Comparison of ENCODE assay signal across 12 mouse cellular contexts in genomic region chr1:75798375-75799099, GRCm38 (mm10).
A peak's percentile ranks its signal among the peaks of the same experiment; 100 is the strongest.
DNase-seq lines count a peak whose midpoint lies in the region; ATAC-seq and TF ChIP-seq lines count a peak whose summit lies in the region.
"Had no signal": no experiment of that assay in that cellular context is flagged by ENCODE, and none has a peak within 500 bp of the region (broad histone marks: within the 10 kb centered on the region; RNA-seq: fewer than 3 reads in every experiment).

No protein-coding gene starts in this region.

- no peaks in the 10 kb centered on the region for H3K27me3 ChIP-seq in forebrain, embryonic 14.5 days (replicated peaks; ENCODE audit: control insufficient read depth, insufficient read depth, low read length)
- no peaks in the 10 kb centered on the region for H3K27me3 ChIP-seq in lung, embryonic 15.5 days
- no peaks in the 10 kb centered on the region for H3K27me3 ChIP-seq in cerebellum, adult 2 months (ENCODE audit: control insufficient read depth, insufficient read depth, low read length)

- ATAC-seq in forebrain, embryonic 14.5 days, result peak; percentile 68
- ATAC-seq in lung, embryonic 15.5 days (ENCODE audit: borderline replicate concordance, extremely low read depth, low FRiP score, low TSS enrichment), result peak; percentile 65; the same call in 1 of the 2 replicates
- no peak for ATAC-seq in megakaryocyte progenitor cell, adult 5-6 weeks (replicated peaks; ENCODE audit: poor library complexity)

- WGBS in forebrain, embryonic 14.5 days, result 39% methylated on average over 6 of the region's 6 CpGs
- 40% methylated on average over 6 of the region's 6 CpGs for WGBS in lung, embryonic 15.5 days
- 40% methylated on average over 6 of the region's 6 CpGs for WGBS in cerebellum, adult 2 months

- TF ChIP-seq CTCF in cerebellum, adult 2 months (IDR thresholded peaks at IDR 0.05; ENCODE audit: borderline replicate concordance, insufficient read depth, low read depth, low read length), result no peak

- no peaks in the 10 kb centered on the region for H3K36me3 ChIP-seq in forebrain, embryonic 14.5 days (ENCODE audit: control insufficient read depth, insufficient read depth, low read length)
- no peaks in the 10 kb centered on the region for H3K36me3 ChIP-seq in lung, embryonic 15.5 days

- no peak overlapping the region for H3K4me2 ChIP-seq in forebrain, embryonic 14.5 days (ENCODE audit: low read length)
- H3K4me2 ChIP-seq in lung, embryonic 15.5 days, result no peak overlapping the region

- no peak for TF ChIP-seq POLR2A in cerebellum, adult 2 months (IDR thresholded peaks at IDR 0.05; ENCODE audit: borderline replicate concordance, insufficient read depth, low read length)

- H3K9me3 ChIP-seq in forebrain, embryonic 14.5 days (replicated peaks; ENCODE audit: control insufficient read depth, low read length), result no peaks in the 10 kb centered on the region
- no peaks in the 10 kb centered on the region for H3K9me3 ChIP-seq in lung, embryonic 15.5 days

- DNase-seq in kidney, postnatal 14 days, result peak; percentile 6
- DNase-seq in kidney, adult 18-20 months, result no peak
- DNase-seq in forebrain, embryonic 14.5 days (ENCODE audit: low spot score), result peak; percentile 58
- peak; percentile 46 to 51 for DNase-seq in heart, adult 9 months (ENCODE audit: low spot score in 2 of 2)
- no peak for DNase-seq in cerebellum, adult 2 months
- no peak for DNase-seq in right cerebral cortex, postnatal 4 days
- DNase-seq: cerebellum, adult 9-10 months; right cerebral cortex, postnatal 14 days; thymus, postnatal 25 days had no signal

- H3K4me1 ChIP-seq in forebrain, embryonic 14.5 days (ENCODE audit: control insufficient read depth, insufficient read depth, low read length), result peaks cover 13% of the 10 kb centered on the region
- H3K4me1 ChIP-seq in lung, embryonic 15.5 days, result peaks cover 10% of the 10 kb centered on the region
- H3K4me1 ChIP-seq in cerebellum, adult 2 months (ENCODE audit: control insufficient read depth, insufficient read depth, low read length), result no peaks in the 10 kb centered on the region

- H3K4me3 ChIP-seq in forebrain, embryonic 14.5 days (ENCODE audit: low read depth, low read length), result no peak overlapping the region
- H3K4me3 ChIP-seq in lung, embryonic 15.5 days, result no peak overlapping the region
- H3K4me3 ChIP-seq in cerebellum, adult 2 months (replicated peaks; ENCODE audit: insufficient read depth, low read depth, low read length), result no peak overlapping the region
- H3K4me3 ChIP-seq: myocyte had no signal

- H3K9ac ChIP-seq in forebrain, embryonic 14.5 days (ENCODE audit: low read length), result no peak overlapping the region
- no peak overlapping the region for H3K9ac ChIP-seq in lung, embryonic 15.5 days

- peak overlapping the region; percentile 40; the same call in 1 of the 2 replicates for H3K27ac ChIP-seq in forebrain, embryonic 14.5 days (ENCODE audit: low read depth, low read length)
- 0 out of 2 replicates have a peak overlapping the region, but pooled peaks have one; percentile 5 for H3K27ac ChIP-seq in lung, embryonic 15.5 days
- H3K27ac ChIP-seq in cerebellum, adult 2 months (ENCODE audit: insufficient read depth, low read length), result no peak overlapping the region

Comparison
In these comparisons a context has a peak if more than half of its experiments do, and no peak if none do; other contexts are left out.
1. DNase-seq: peak in kidney, postnatal 14 days (single experiment), forebrain, embryonic 14.5 days (single experiment) and heart, adult 9 months (2 of 2); none in kidney, adult 18-20 months (single experiment), cerebellum, adult 2 months (0 of 2) and right cerebral cortex, postnatal 4 days (single experiment).